21 mouse cellular contexts compared by ENCODE assay signal in genomic region chr12:15890591-15890990, GRCm38 (mm10).
DNase-seq lines count a peak whose midpoint lies in the region; ATAC-seq and TF ChIP-seq lines count a peak whose summit lies in the region.
"Had no signal": no experiment of that assay in that cellular context is flagged by ENCODE, and none has a peak within 500 bp of the region (broad histone marks: within the 10 kb centered on the region; RNA-seq: fewer than 3 reads in every experiment).

No protein-coding gene starts in this region.

- peak; percentile 9 for DNase-seq in embryo, embryonic 10.5 days (ENCODE audit: low spot score)
- no peak for DNase-seq in embryo, embryonic 10 days (ENCODE audit: low spot score)
- peak; percentile 59 for DNase-seq in kidney, postnatal 0 days (ENCODE audit: low spot score)
- DNase-seq in lung, postnatal 10 days, result peak; percentile 3
- DNase-seq in lung, postnatal 0 days (ENCODE audit: low spot score), result no peak
- DNase-seq in retina, postnatal 1 day, result peak; percentile 94
- no peak for DNase-seq in gastrocnemius, postnatal 25 days
- DNase-seq: adrenal gland, postnatal 10 days; B cell, adult 2 months; cerebellum, adult 11-12 months; cerebellum, adult 9-10 months; cerebellum, postnatal 25 days; gastrocnemius, postnatal 10 days; heart, adult 2 months had no signal

- no peak overlapping the region for H3K4me3 ChIP-seq in kidney, postnatal 0 days (replicated peaks; ENCODE audit: low read depth, low read length)
- H3K4me3 ChIP-seq in kidney, embryonic 16.5 days (ENCODE audit: low read length), result no peak overlapping the region
- H3K4me3 ChIP-seq in lung, postnatal 0 days (ENCODE audit: low read depth, low read length), result no peak overlapping the region
- H3K4me3 ChIP-seq: embryonic facial prominence, embryonic 13.5 days; forebrain, embryonic 13.5 days; heart, adult 2 months; hindbrain, embryonic 15.5 days had no signal

- TF ChIP-seq CTCF in kidney, postnatal 0 days (IDR thresholded peaks at IDR 0.05; ENCODE audit: low read depth), result no peak
- no peak for TF ChIP-seq CTCF in lung, postnatal 0 days (IDR thresholded peaks at IDR 0.05)

- 41% methylated on average over 1 of the region's 1 CpGs for WGBS in kidney, postnatal 0 days
- 27% methylated on average over 1 of the region's 1 CpGs for WGBS in kidney, embryonic 16.5 days
- WGBS in lung, postnatal 0 days, result 34% methylated on average over 1 of the region's 1 CpGs

- no peak overlapping the region for H3K9ac ChIP-seq in kidney, postnatal 0 days (ENCODE audit: low read depth, low read length)
- H3K9ac ChIP-seq in kidney, embryonic 16.5 days (replicated peaks; ENCODE audit: low read length), result no peak overlapping the region
- no peak overlapping the region for H3K9ac ChIP-seq in lung, postnatal 0 days (replicated peaks; ENCODE audit: low read depth)
- H3K9ac ChIP-seq: embryonic facial prominence, embryonic 13.5 days; forebrain, embryonic 13.5 days; hindbrain, embryonic 15.5 days had no signal

- no peak overlapping the region for H3K4me2 ChIP-seq in kidney, postnatal 0 days (ENCODE audit: low read length)
- no peak overlapping the region for H3K4me2 ChIP-seq in kidney, embryonic 16.5 days (replicated peaks; ENCODE audit: low read depth, low read length)
- H3K4me2 ChIP-seq in lung, postnatal 0 days (replicated peaks; ENCODE audit: low read depth, low read length), result no peak overlapping the region
- H3K4me2 ChIP-seq: embryonic facial prominence, embryonic 13.5 days; forebrain, embryonic 13.5 days; heart, embryonic 11.5 days; hindbrain, embryonic 15.5 days had no signal

- no peaks in the 10 kb centered on the region for H3K9me3 ChIP-seq in kidney, postnatal 0 days (replicated peaks; ENCODE audit: low read length)
- H3K9me3 ChIP-seq in kidney, embryonic 16.5 days (ENCODE audit: low read length), result no peaks in the 10 kb centered on the region
- no peaks in the 10 kb centered on the region for H3K9me3 ChIP-seq in lung, postnatal 0 days (ENCODE audit: low read length)
- H3K9me3 ChIP-seq: embryonic facial prominence, embryonic 13.5 days; forebrain, embryonic 13.5 days; G1E; hindbrain, embryonic 15.5 days had no signal

- no peak for TF ChIP-seq EP300 in lung, postnatal 0 days (IDR thresholded peaks at IDR 0.05)

- no peak for ATAC-seq in kidney, postnatal 0 days (replicated peaks; ENCODE audit: low FRiP score, low read depth)
- no peak for ATAC-seq in kidney, embryonic 16.5 days (ENCODE audit: low FRiP score, low TSS enrichment)
- ATAC-seq in lung, postnatal 0 days, result no peak
- ATAC-seq: CD4-positive, CD25-positive, alpha-beta regulatory T cell, adult 4 months; forebrain, embryonic 13.5 days had no signal

- H3K27ac ChIP-seq in kidney, postnatal 0 days, result no peak overlapping the region
- H3K27ac ChIP-seq in kidney, embryonic 16.5 days (ENCODE audit: low read length), result no peak overlapping the region
- no peak overlapping the region for H3K27ac ChIP-seq in lung, postnatal 0 days (ENCODE audit: low read length)
- H3K27ac ChIP-seq: embryonic facial prominence, embryonic 13.5 days; forebrain, embryonic 13.5 days; heart, adult 2 months; hindbrain, embryonic 15.5 days had no signal

- H3K27me3 ChIP-seq in kidney, postnatal 0 days (ENCODE audit: insufficient read depth, low read length), result no peaks in the 10 kb centered on the region
- no peaks in the 10 kb centered on the region for H3K27me3 ChIP-seq in kidney, embryonic 16.5 days (ENCODE audit: insufficient read depth, low read length)
- no peaks in the 10 kb centered on the region for H3K27me3 ChIP-seq in lung, postnatal 0 days (replicated peaks; ENCODE audit: insufficient read depth, low read length)
- H3K27me3 ChIP-seq: embryonic facial prominence, embryonic 13.5 days; forebrain, embryonic 13.5 days; hindbrain, embryonic 15.5 days had no signal

- H3K4me1 ChIP-seq in kidney, postnatal 0 days (replicated peaks; ENCODE audit: insufficient read depth, low read length), result no peaks in the 10 kb centered on the region; the same call in 1 of the 2 replicates
- H3K4me1 ChIP-seq in kidney, embryonic 16.5 days (ENCODE audit: insufficient read depth, low read length), result no peaks in the 10 kb centered on the region
- H3K4me1 ChIP-seq in lung, postnatal 0 days (ENCODE audit: insufficient read depth, low read depth, low read length), result no peaks in the 10 kb centered on the region
- H3K4me1 ChIP-seq: embryonic facial prominence, embryonic 13.5 days; forebrain, embryonic 13.5 days; hindbrain, embryonic 15.5 days had no signal

- no peaks in the 10 kb centered on the region for H3K36me3 ChIP-seq in kidney, postnatal 0 days (ENCODE audit: insufficient read depth, low read length)
- H3K36me3 ChIP-seq in kidney, embryonic 16.5 days (ENCODE audit: insufficient read depth, low read length), result no peaks in the 10 kb centered on the region
- H3K36me3 ChIP-seq in lung, postnatal 0 days (ENCODE audit: insufficient read depth, low read length), result no peaks in the 10 kb centered on the region
- H3K36me3 ChIP-seq: embryonic facial prominence, embryonic 13.5 days; G1E; hindbrain, embryonic 15.5 days had no signal

Comparison
In these comparisons a context has a peak if more than half of its experiments do, and no peak if none do; other contexts are left out.
1. DNase-seq: peak in embryo, embryonic 10.5 days (single experiment), kidney, postnatal 0 days (single experiment), lung, postnatal 10 days (single experiment) and retina, postnatal 1 day (single experiment); none in embryo, embryonic 10 days (single experiment), lung, postnatal 0 days (single experiment) and gastrocnemius, postnatal 25 days (single experiment).